Comparison of ENCODE assay signal across 8 mouse cellular contexts in genomic region chr3:67462578-67462977, GRCm38 (mm10). TPM values are rescaled to one million over a fixed set of nuclear protein-coding genes. Genes with fewer than 3 reads are reported as not detected.
DNase-seq lines count a peak whose midpoint lies in the region; ATAC-seq lines count a peak whose summit lies in the region.

No protein-coding gene starts in this region.

- no peak overlapping the region; the same call in 1 of the 2 replicates for H3K27ac ChIP-seq in embryonic facial prominence, embryonic 13.5 days
- H3K27ac ChIP-seq in limb, embryonic 10.5 days: peak overlapping the region; percentile 89
- peak overlapping the region; percentile 54 for H3K27ac ChIP-seq in neural tube, embryonic 15.5 days (replicated peaks)

- intact Hi-C loops in left cerebral cortex, postnatal 4 days (cut with DNase I): no loop called here

- H3K4me1 ChIP-seq in embryonic facial prominence, embryonic 13.5 days: peaks cover 14% of the 10 kb centered on the region
- H3K4me1 ChIP-seq in limb, embryonic 10.5 days: peaks cover 18% of the 10 kb centered on the region
- H3K4me1 ChIP-seq in neural tube, embryonic 15.5 days: peaks cover 17% of the 10 kb centered on the region

- no peak for ATAC-seq in embryonic facial prominence, embryonic 13.5 days (ENCODE audit: insufficient number of reproducible peaks, insufficient read depth, low FRiP score, low TSS enrichment, low read depth)
- ATAC-seq in neural tube, embryonic 15.5 days (ENCODE audit: low FRiP score): no peak
- no peak for ATAC-seq in monocyte, adult 5-6 weeks (replicated peaks; ENCODE audit: insufficient number of reproducible peaks, low FRiP score, low TSS enrichment, poor library complexity, severe bottlenecking)

- DNase-seq in left cerebral cortex, postnatal 4 days: peak; percentile 31
- no peak for DNase-seq in left cerebral cortex, adult 8-10 months (ENCODE audit: low spot score in 2 of 2)
- peak; percentile 34 for DNase-seq in limb, embryonic 10.5 days (ENCODE audit: low spot score)
- DNase-seq in left cerebral cortex, adult 11 months (ENCODE audit: low spot score): no peak
- no peak for DNase-seq in kidney, postnatal 14 days

- H3K9me3 ChIP-seq in embryonic facial prominence, embryonic 13.5 days: no peaks in the 10 kb centered on the region
- H3K9me3 ChIP-seq in limb, embryonic 10.5 days (replicated peaks): no peaks in the 10 kb centered on the region
- no peaks in the 10 kb centered on the region for H3K9me3 ChIP-seq in neural tube, embryonic 15.5 days (replicated peaks)

- WGBS in embryonic facial prominence, embryonic 13.5 days: 53% methylated on average over 10 of the region's 10 CpGs
- WGBS in limb, embryonic 10.5 days: 55% methylated on average over 10 of the region's 10 CpGs
- WGBS in neural tube, embryonic 15.5 days: 27% methylated on average over 10 of the region's 10 CpGs

- H3K4me2 ChIP-seq in embryonic facial prominence, embryonic 13.5 days: peak overlapping the region; percentile 80
- H3K4me2 ChIP-seq in neural tube, embryonic 15.5 days: peak overlapping the region; percentile 89

- peak overlapping the region; percentile 70 for H3K4me3 ChIP-seq in embryonic facial prominence, embryonic 13.5 days
- H3K4me3 ChIP-seq in limb, embryonic 10.5 days: peak overlapping the region; percentile 70
- peak overlapping the region; percentile 60 for H3K4me3 ChIP-seq in neural tube, embryonic 15.5 days (replicated peaks)

- H3K27me3 ChIP-seq in embryonic facial prominence, embryonic 13.5 days: no peaks in the 10 kb centered on the region
- no peaks in the 10 kb centered on the region for H3K27me3 ChIP-seq in limb, embryonic 10.5 days (ENCODE audit: low read depth, poor library complexity, severe bottlenecking)
- H3K27me3 ChIP-seq in neural tube, embryonic 15.5 days (replicated peaks): no peaks in the 10 kb centered on the region

- H3K36me3 ChIP-seq in embryonic facial prominence, embryonic 13.5 days: peaks cover 30% of the 10 kb centered on the region
- H3K36me3 ChIP-seq in limb, embryonic 10.5 days: peaks cover 54% of the 10 kb centered on the region
- peaks cover 20% of the 10 kb centered on the region for H3K36me3 ChIP-seq in neural tube, embryonic 15.5 days

- peak overlapping the region; percentile 84 for H3K9ac ChIP-seq in embryonic facial prominence, embryonic 13.5 days
- H3K9ac ChIP-seq in neural tube, embryonic 15.5 days (replicated peaks): peak overlapping the region; percentile 40; the same call in 1 of the 2 replicates

RNA-seq across cellular contexts. Expression of gene Lxn, which starts 1.1 kb away (rescaled TPM):
- total RNA-seq in left cerebral cortex, postnatal 4 days (2021): 10 to 100 TPM; 55.3 to 55.9 TPM
- 10 to 100 TPM; 35.1 to 45.9 (median 40.3) TPM for total RNA-seq in left cerebral cortex, adult 8-10 months (2022)
- 86.3 and 97.5 TPM in 2 replicates for polyA plus RNA-seq in embryonic facial prominence, embryonic 13.5 days (2015; fragmentation: Nextera tagmentation; extraction: Ambion mirVana)
- 70.5 and 97.8 TPM in 2 replicates for polyA plus RNA-seq in limb, embryonic 10.5 days (2016; fragmentation: Nextera tagmentation; extraction: Ambion mirVana)
- 191 and 236 TPM in 2 replicates for polyA plus RNA-seq in neural tube, embryonic 15.5 days (2015; fragmentation: Nextera tagmentation; extraction: Ambion mirVana)
- total RNA-seq in monocyte, adult 5-6 weeks (2017): 1.7 to 5.0 TPM (median 2.9 TPM) in 3 replicates

RNA-seq across cellular contexts. Expression of gene Gfm1, which starts 32.7 kb away (rescaled TPM):
- 10 to 100 TPM; 32.6 to 39.0 TPM for total RNA-seq in left cerebral cortex, postnatal 4 days (2021)
- 10 to 100 TPM; 48.0 to 60.1 (median 52.6) TPM for total RNA-seq in left cerebral cortex, adult 8-10 months (2022)
- polyA plus RNA-seq in embryonic facial prominence, embryonic 13.5 days (2015; fragmentation: Nextera tagmentation; extraction: Ambion mirVana): 34.1 and 37.7 TPM in 2 replicates
- 61.9 and 63.4 TPM in 2 replicates for polyA plus RNA-seq in limb, embryonic 10.5 days (2016; fragmentation: Nextera tagmentation; extraction: Ambion mirVana)
- 31.2 and 34.0 TPM in 2 replicates for polyA plus RNA-seq in neural tube, embryonic 15.5 days (2015; fragmentation: Nextera tagmentation; extraction: Ambion mirVana)
- total RNA-seq in monocyte, adult 5-6 weeks (2017): 21.0 to 39.6 TPM (median 28.6 TPM) in 3 replicates

RNA-seq across cellular contexts. Expression of gene Rarres1, which starts 52.7 kb away (rescaled TPM):
- total RNA-seq in left cerebral cortex, postnatal 4 days (2021): 1 to 10 TPM; 1.6 to 2.0 TPM
- 1 to 10 TPM; 1.6 to 2.3 (median 2.0) TPM for total RNA-seq in left cerebral cortex, adult 8-10 months (2022)
- 2.5 and 3.2 TPM in 2 replicates for polyA plus RNA-seq in embryonic facial prominence, embryonic 13.5 days (2015; fragmentation: Nextera tagmentation; extraction: Ambion mirVana)
- polyA plus RNA-seq in limb, embryonic 10.5 days (2016; fragmentation: Nextera tagmentation; extraction: Ambion mirVana): 0.95 and 5.5 TPM in 2 replicates
- 3.3 and 3.9 TPM in 2 replicates for polyA plus RNA-seq in neural tube, embryonic 15.5 days (2015; fragmentation: Nextera tagmentation; extraction: Ambion mirVana)
- total RNA-seq in monocyte, adult 5-6 weeks (2017): not detected in 3 replicates

Comparison
In these comparisons a context has a peak if more than half of its experiments do, and no peak if none do; other contexts are left out.
1. DNase-seq: peak in left cerebral cortex, postnatal 4 days (single experiment) and limb, embryonic 10.5 days (single experiment); none in left cerebral cortex, adult 8-10 months (0 of 2), left cerebral cortex, adult 11 months (single experiment) and kidney, postnatal 14 days (single experiment).
2. Peak in every context shown above with its lines, with median percentiles within 50 percentile points of each other: H3K4me3 ChIP-seq.